Mouse (Mus musculus) layer of hippocampus, adult 2 months (tissue): Measurements from ENCODE around the gene Rnft1. TPM values are rescaled to one million over a fixed set of nuclear protein-coding genes. Genes with fewer than 3 reads are reported as not detected.
"Not testable (repeated sequence)": the region's sequence is repeated elsewhere in the genome, so short reads cannot be mapped to it uniquely, and the experiment has no call there.

ENCODE experiments used
- DNase-seq, 2 experiments: peaks; one replicate each; pipeline ENCODE4 v3.0.0; 2022; ENCODE audit warnings: low spot score in 2 of 2
- H3K27ac ChIP-seq: fragments of 200-600 bp; 2 replicates; pipeline ENCODE4 v1.8.1; 2022
- H3K4me3 ChIP-seq: fragments of 200-600 bp; 2 replicates; pipeline ENCODE4 v1.8.1; 2022; ENCODE audit warnings: mild to moderate bottlenecking
- CTCF ChIP-seq: fragments of 200-600 bp; conservative IDR thresholded peaks from 2 replicates; pipeline ENCODE4 v1.8.1; 2022; ENCODE audit warnings: antibody characterized with exemption, mild to moderate bottlenecking, moderate library complexity
- long read RNA-seq, 2 experiments: library from polyadenylated mRNA; stranded (forward); transcript quantifications; one replicate each; pipeline ENCODE4 v2.0.0; 2021; ENCODE audit warnings: borderline mapping rate in 2 of 2
- total RNA-seq, 2 experiments: library from RNA; stranded (reverse); gene quantifications; 2 replicates each; pipeline ENCODE4 v1.2.3; 2021

Rnft1 gene
- 10 to 100 TPM; 28.0 to 31.9 TPM for total RNA-seq
- long read RNA-seq, experiment 1, full-length matches to known transcripts: 12 of 24 reads
- long read RNA-seq, experiment 1, partial matches to known transcripts: 10 of 24 reads
- long read RNA-seq, experiment 1, other reads (novel, unspliced or antisense): 2 of 24 reads
- long read RNA-seq, experiment 2, full-length matches to known transcripts: 8 of 21 reads
- long read RNA-seq, experiment 2, partial matches to known transcripts: 7 of 21 reads
- long read RNA-seq, experiment 2, other reads (novel, unspliced or antisense): 6 of 21 reads

- TF ChIP-seq CTCF: peak; percentile 55
- peak; percentile 97 to 99 for DNase-seq
- peak within 1 kb of the TSS; percentile 84 for H3K4me3 ChIP-seq
- peak within 1 kb of the TSS; percentile 94 for H3K27ac ChIP-seq
Observed at GRCm38 (mm10) chr11:86484101-86484868, at the start of gene Rnft1. Gene Rnft1, plus strand, starts transcription at chr11:86484657.

DNA sequence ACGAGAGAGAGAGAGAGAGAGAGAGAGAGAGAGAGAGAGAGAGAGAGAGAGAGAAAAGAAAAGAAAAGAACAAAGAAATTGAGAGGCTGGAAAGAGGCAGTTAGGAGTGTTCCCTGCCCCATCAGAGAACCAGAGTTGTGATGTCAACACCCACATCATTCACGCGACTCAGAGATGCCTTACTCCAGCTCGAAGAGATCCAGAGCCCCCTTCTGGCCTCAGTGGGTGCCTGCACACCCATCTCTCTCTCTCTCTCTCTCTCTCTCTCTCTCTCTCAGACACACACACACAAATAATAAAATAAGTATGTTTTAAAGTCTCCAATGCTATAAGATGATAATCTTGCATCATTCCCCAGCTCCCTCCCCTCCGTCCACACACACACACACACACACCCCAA lies 47.6 kb upstream of the Rnft1 start:
- H3K4me3 ChIP-seq: no peak overlapping the region; the same call in none of the 2 replicates
- TF ChIP-seq CTCF: peak; percentile 74
- peak in 1 of 2 experiments; percentile 36 for DNase-seq
- H3K27ac ChIP-seq: no peak overlapping the region

- no peak for TF ChIP-seq CTCF
- DNase-seq: peak in 1 of 2 experiments; percentile 9
- Histone ChIP-seq H3K4me3 (no peak overlapping the region), H3K27ac (no peak overlapping the region)
Observed at GRCm38 (mm10) chr11:86438261-86438660, 46.2 kb upstream of the Rnft1 start.

DNA sequence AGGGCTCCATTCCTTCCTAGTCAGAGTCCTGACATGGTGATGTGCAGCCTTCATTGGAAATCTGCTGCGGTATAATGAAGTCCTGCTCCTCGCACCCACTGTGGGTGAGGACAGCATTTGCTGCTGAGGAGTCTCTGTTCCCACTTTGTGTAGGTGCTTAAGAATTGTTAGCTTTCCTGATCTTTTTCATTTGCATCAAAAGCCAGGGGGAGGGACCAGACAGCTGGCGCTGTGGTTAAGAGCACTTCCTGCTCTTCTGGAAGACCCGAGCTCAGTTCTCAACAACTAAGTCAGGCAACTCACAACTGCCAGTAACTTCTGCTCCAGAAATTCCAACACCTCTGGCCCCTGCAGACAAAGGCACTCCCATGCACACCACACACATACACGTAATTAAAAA lies 43.7 kb upstream of the Rnft1 start:
- no peak for TF ChIP-seq CTCF
- no peak for DNase-seq
- no peak overlapping the region for H3K27ac ChIP-seq
- no peak overlapping the region for H3K4me3 ChIP-seq

DNA sequence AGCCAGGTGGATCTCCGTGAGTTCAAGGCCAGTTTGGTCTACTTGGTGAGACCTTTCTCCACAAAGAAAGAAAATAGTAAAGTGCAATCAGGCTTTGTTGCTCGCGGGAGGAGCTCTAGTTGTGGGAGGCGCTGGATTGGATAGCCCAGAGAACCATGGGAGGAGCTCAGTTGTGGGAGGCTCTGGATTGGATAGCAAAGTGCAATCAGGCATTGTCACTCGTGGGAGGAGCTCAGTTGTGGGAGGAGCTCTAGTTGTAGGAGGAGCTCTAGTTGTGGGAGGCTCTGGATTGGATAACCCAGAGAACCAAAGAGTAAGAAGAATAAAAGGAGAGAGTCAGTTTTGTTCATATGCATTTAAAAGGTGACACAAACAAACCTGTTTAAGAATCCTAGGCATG lies 30.5 kb upstream of the Rnft1 start:
- H3K27ac ChIP-seq: no peak overlapping the region
- H3K4me3 ChIP-seq: no peak overlapping the region
- no peak for TF ChIP-seq CTCF
- DNase-seq: no peak

GRCm38 (mm10) chr11:86457545-86457944 lies 26.9 kb upstream of the Rnft1 start:
- Histone ChIP-seq H3K4me3 (no peak overlapping the region), H3K27ac (no peak overlapping the region)
- TF ChIP-seq CTCF: no peak
- no peak for DNase-seq

- no peak for DNase-seq
- Histone ChIP-seq H3K4me3 (no peak overlapping the region), H3K27ac (no peak overlapping the region)
- no peak for TF ChIP-seq CTCF
Observed at GRCm38 (mm10) chr11:86458866-86459265, 25.6 kb upstream of the Rnft1 start.

GRCm38 (mm10) chr11:86462579-86462978 lies 21.9 kb upstream of the Rnft1 start:
- Histone ChIP-seq H3K4me3 (no peak overlapping the region), H3K27ac (no peak overlapping the region)
- TF ChIP-seq CTCF: no peak
- no peak for DNase-seq

DNA sequence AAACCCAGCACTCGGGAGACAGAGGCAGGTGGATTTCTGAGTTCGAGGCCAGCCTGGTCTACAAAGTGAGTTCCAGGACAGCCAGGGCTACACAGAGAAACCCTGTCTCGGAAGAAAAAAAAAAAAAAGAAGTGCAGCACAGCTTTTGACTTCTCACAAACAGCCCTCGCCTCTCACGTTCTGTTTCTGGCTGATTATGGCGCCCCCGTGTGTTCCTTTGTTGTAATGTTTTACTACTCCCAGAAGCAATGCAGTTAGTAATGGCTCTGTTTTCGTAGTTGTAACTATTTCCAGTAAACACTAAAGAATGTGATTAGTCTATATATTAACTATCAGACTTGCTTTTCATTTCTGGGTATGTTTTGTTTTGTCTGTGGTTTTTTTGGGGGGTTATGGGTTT lies 20.2 kb upstream of the Rnft1 start:
- not testable (repeated sequence) for H3K27ac ChIP-seq, H3K4me3 ChIP-seq
- peak; percentile 84 for TF ChIP-seq CTCF
- peak; percentile 59 to 74 for DNase-seq

DNA sequence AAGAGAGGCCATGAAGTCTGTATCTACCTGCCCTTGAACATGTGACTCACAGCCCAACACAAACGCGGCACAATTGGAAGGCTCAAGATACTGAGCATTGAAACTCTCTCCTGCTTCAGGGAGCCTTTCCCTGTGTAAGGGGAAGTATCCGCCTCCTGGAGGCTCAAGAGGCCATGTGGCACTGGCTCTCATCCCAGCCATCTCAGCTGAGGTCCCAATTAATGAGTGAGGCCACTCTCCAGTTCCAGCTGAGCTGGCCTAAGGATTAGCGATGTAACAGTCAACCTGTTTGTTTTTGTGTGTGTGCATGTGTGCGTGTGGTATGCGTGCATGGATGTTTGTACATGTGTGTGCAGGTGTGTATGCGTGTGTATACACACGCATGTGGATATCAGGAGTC lies 16.1 kb upstream of the Rnft1 start:
- H3K4me3 ChIP-seq: no peak overlapping the region
- H3K27ac ChIP-seq: no peak overlapping the region

GRCm38 (mm10) chr11:86468971-86469370 lies 15.5 kb upstream of the Rnft1 start:
- no peak for TF ChIP-seq CTCF
- no peak overlapping the region for H3K27ac ChIP-seq
- DNase-seq: no peak
- H3K4me3 ChIP-seq: no peak overlapping the region

More for the DNA sequence above, 16.1 kb upstream of the Rnft1 start:
- no peak for TF ChIP-seq CTCF
- peak in 1 of 2 experiments; percentile 30 for DNase-seq

GRCm38 (mm10) chr11:86471785-86472184 lies 12.7 kb upstream of the Rnft1 start:
- DNase-seq: no peak
- TF ChIP-seq CTCF: no peak
- no peak overlapping the region for H3K4me3 ChIP-seq
- H3K27ac ChIP-seq: no peak overlapping the region

DNA sequence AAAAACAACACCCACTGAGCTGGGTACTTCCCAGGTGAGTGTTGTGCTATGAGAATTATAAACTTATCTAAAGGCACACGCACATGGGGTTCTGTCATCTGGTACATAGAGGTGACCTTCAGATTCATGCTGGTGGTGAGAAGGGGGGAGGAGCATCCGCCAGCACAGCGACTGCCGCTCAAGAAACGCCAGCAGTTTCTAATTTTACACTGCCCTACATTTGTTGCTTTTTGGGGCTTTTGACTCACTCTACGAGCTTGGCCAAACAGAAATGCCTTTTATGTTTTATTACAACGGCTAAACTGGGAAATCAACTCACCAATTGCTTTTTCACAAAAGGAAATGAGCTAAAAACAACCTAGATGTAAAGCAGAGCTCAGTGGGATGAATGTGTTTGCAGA lies 11.7 kb upstream of the Rnft1 start:
- Histone ChIP-seq H3K27ac (peak overlapping the region; percentile 76), H3K4me3 (peak overlapping the region; percentile 42)
- no peak for DNase-seq
- TF ChIP-seq CTCF: no peak
